Mouse (Mus musculus) midbrain, embryonic 14.5 days (tissue): ENCODE measurements around the gene Gria1. TPM values are rescaled to one million over a fixed set of nuclear protein-coding genes. Genes with fewer than 3 reads are reported as not detected.

Source experiments
- ATAC-seq: fragments of 200-750 bp; cut with Nextera tagmentation; 2 replicates; pipeline ENCODE4 v1.8.0; 2017; ENCODE audit warnings: moderate number of reproducible peaks, moderate library complexity; ENCODE audit not compliant: low FRiP score, low TSS enrichment
- DNase-seq: peaks from one replicate; pipeline ENCODE4 v3.0.0-alpha.2; 2015
- H3K27ac ChIP-seq: fragments of 300-500 bp; sonication (generic); replicated peaks from 2 replicates; pipeline ENCODE4 v1.5.1; 2014; ENCODE audit warnings: mild to moderate bottlenecking, low read depth, low read length, moderate library complexity
- H3K27me3 ChIP-seq: fragments of 300-500 bp; sonication (generic); 2 replicates; pipeline ENCODE4 v1.6.1; 2014; ENCODE audit warnings: low read length, control low read depth, mixed read lengths; ENCODE audit not compliant: control insufficient read depth, insufficient read depth
- H3K36me3 ChIP-seq: fragments of 300-500 bp; sonication (generic); 2 replicates; pipeline ENCODE4 v1.6.1; 2014; ENCODE audit warnings: low read length, control low read depth; ENCODE audit not compliant: control insufficient read depth, insufficient read depth
- H3K4me1 ChIP-seq: fragments of 300-500 bp; sonication (generic); 2 replicates; pipeline ENCODE4 v1.6.1; 2014; ENCODE audit warnings: mild to moderate bottlenecking, antibody characterized with exemption, low read length, control low read depth; ENCODE audit not compliant: control insufficient read depth, insufficient read depth
- H3K4me2 ChIP-seq: fragments of 300-500 bp; sonication (generic); 2 replicates; pipeline ENCODE4 v1.6.1; 2014; ENCODE audit warnings: mild to moderate bottlenecking, low read length, moderate library complexity
- H3K4me3 ChIP-seq: fragments of 300-500 bp; sonication (generic); replicated peaks from 2 replicates; pipeline ENCODE4 v1.5.1; 2014; ENCODE audit warnings: low read depth, low read length
- H3K9ac ChIP-seq: fragments of 300-500 bp; sonication (generic); replicated peaks from 2 replicates; pipeline ENCODE4 v1.6.1; 2014; ENCODE audit warnings: mild to moderate bottlenecking, low read length, moderate library complexity
- H3K9me3 ChIP-seq: fragments of 300-500 bp; sonication (generic); 2 replicates; pipeline ENCODE4 v1.6.1; 2016; ENCODE audit warnings: low read length, control low read depth, mixed read lengths; ENCODE audit not compliant: control insufficient read depth
- WGBS: fragments of 180-500 bp; shearing (Covaris S2); extraction: QIAGEN DNeasy Blood & Tissue Kit; methylation state at CpG from one replicate; pipeline ENCODE4 v1.1.7; 2014; 5-methylcytosine and 5-hydroxymethylcytosine counted together
- polyA plus RNA-seq: library from polyadenylated mRNA; unstranded; fragments of >200 nt; fragmentation: Nextera tagmentation; extraction: Ambion mirVana; gene quantifications from 2 replicates; pipeline ENCODE4 v1.2.1, GENCODE M21; 2014

The Gria1 gene
- polyA plus RNA-seq, 1 experiment from 2014 or later, result 31.9 TPM

DNA sequence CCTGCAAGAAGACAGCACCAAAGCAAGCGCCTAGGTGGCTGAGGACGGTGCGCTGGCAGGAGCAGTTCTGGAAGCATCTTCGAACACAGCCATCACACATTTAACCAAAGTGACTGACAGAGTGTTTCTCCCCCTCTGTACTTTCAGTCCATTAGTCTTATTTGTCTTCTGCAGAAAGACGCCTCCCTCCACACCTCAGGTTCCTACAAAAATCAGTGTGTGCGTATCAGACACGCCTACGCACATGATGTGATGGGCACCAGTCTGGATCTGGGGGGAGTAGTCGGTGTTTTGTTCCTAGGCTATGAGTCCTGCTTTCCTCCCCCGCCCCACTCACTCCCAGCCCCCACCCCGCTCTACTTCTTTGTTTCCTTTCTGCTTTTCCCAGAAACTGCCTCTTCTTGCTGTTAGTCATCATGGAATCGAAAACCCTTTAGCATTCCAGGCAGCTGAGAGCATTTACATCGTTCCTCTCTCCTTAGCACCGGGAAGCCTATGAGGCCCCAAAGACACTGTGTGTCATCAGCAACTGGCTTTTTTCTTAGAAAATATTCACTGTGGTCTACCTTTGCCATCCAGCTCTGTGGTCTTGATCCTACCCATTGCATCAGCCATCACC lies 129.1 kb downstream of the Gria1 start:
- no peak overlapping the region for H3K4me3 ChIP-seq
- H3K27me3 ChIP-seq, result no peaks in the 10 kb centered on the region
- 0 out of 2 replicates have a peak, but pooled peaks cover 6% of the 10 kb centered on the region for H3K4me1 ChIP-seq
- H3K9ac ChIP-seq, result no peak overlapping the region
- DNase-seq, result no peak
- 81% methylated on average over 14 of the region's 14 CpGs for WGBS
- ATAC-seq, result no peak
- H3K4me2 ChIP-seq, result no peak overlapping the region
- H3K27ac ChIP-seq, result peak overlapping the region; percentile 64
- no peaks in the 10 kb centered on the region for H3K36me3 ChIP-seq
- H3K9me3 ChIP-seq, result no peaks in the 10 kb centered on the region

DNA sequence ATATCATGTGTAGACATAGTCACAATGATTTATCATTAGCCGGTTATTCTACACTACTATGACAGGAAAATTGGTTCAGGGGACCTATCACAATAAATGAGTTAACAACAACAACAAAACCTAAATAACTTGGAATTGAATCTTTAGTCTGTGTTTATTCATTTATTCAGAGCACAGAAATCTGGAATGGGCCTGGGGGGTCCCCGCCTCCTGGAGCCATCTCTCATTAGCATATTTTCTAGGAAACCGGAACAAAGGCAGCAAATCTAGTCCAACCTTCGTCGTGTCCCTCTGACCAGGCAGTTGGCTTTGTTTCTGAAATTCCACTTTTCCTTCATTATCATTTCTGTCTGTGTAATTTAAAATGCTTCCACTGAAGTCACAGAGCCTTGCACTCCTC lies 132.5 kb downstream of the Gria1 start:
- H3K36me3 ChIP-seq, result no peaks in the 10 kb centered on the region
- H3K9ac ChIP-seq, result no peak overlapping the region
- ATAC-seq (no peak), DNase-seq (peak; percentile 13)
- no peak overlapping the region for H3K4me3 ChIP-seq
- no peaks in the 10 kb centered on the region for H3K27me3 ChIP-seq
- WGBS, result 50% methylated on average over 5 of the region's 5 CpGs
- 0 out of 2 replicates have a peak, but pooled peaks cover 10% of the 10 kb centered on the region for H3K4me1 ChIP-seq
- H3K9me3 ChIP-seq, result no peaks in the 10 kb centered on the region
- no peak overlapping the region for H3K4me2 ChIP-seq
- H3K27ac ChIP-seq, result no peak overlapping the region

DNA sequence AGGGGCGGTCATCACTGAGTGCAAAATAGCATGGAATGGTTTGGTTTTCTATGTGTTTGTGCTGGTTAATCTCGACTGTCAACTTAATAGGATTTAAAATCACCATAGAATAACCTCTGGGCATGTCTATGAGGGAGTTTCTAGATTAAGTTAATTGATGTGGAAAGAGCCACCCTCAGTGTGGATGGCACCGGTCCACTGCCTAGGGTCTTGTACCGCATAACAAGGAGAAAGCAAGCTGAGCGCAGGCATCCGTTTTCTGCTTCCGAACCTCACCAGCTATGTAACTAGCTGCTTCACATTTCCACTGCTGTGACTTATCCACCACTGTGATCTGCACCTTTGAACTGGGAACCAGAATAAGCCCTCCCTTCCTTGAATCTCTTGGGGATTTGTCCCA lies 134.0 kb downstream of the Gria1 start:
- Histone ChIP-seq H3K4me2 (no peak overlapping the region), H3K27ac (no peak overlapping the region), H3K4me3 (no peak overlapping the region), H3K9me3 (no peaks in the 10 kb centered on the region), H3K36me3 (no peaks in the 10 kb centered on the region), H3K9ac (no peak overlapping the region), H3K27me3 (no peaks in the 10 kb centered on the region), H3K4me1 (0 out of 2 replicates have a peak, but pooled peaks cover 9% of the 10 kb centered on the region)
- ATAC-seq (no peak), DNase-seq (peak; percentile 53)
- WGBS, result 32% methylated on average over 7 of the region's 7 CpGs

DNA sequence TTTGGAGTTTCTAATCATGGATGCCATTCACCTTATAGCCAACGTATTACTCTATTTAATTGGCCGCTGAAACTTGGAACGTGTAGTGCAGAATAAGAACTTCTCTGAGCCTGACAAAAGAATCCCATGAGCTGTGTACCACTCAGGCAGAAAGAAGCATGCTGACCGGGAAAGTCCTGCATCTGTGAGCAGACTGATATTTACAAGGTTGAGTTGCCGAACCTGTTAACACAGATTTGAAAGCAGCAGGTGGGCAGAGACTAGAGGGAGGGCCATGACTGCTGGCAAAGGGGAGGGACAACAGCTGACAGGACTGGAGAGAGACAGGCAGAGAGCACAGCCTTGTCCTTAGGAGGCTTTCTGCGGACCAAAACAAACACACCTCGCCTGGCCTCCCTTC lies 134.5 kb downstream of the Gria1 start:
- Histone ChIP-seq H3K27ac (no peak overlapping the region), H3K27me3 (no peaks in the 10 kb centered on the region), H3K4me1 (0 out of 2 replicates have a peak, but pooled peaks cover 6% of the 10 kb centered on the region), H3K9me3 (no peaks in the 10 kb centered on the region), H3K36me3 (no peaks in the 10 kb centered on the region), H3K9ac (no peak overlapping the region), H3K4me3 (no peak overlapping the region), H3K4me2 (no peak overlapping the region)
- ATAC-seq (no peak), DNase-seq (peak; percentile 4)
- WGBS, result 45% methylated on average over 7 of the region's 7 CpGs

DNA sequence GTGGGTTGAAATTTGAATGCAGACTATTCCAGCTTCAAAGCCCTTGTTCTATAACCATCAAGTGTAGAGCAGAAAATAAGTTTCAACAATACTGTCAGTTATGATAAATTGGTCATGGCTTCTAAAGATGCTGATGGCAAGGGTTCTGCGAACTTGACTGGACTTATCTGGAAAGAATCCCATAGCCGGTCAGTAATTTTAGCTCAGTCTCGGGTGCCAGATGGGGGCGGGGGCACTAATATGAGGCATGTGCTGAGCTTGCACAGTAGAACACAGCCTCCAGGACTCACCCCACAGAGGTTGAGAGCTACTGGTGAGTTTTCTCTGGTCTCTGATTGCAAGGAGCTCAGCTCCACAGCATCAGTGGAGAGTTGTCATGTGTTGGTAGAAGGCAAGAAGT lies 140.5 kb downstream of the Gria1 start:
- no peaks in the 10 kb centered on the region for H3K9me3 ChIP-seq
- no peaks in the 10 kb centered on the region for H3K27me3 ChIP-seq
- no peak for ATAC-seq
- 91% methylated on average over 4 of the region's 4 CpGs for WGBS
- H3K4me2 ChIP-seq, result no peak overlapping the region
- no peak overlapping the region for H3K27ac ChIP-seq
- peaks cover 16% of the 10 kb centered on the region; the same call in 1 of the 2 replicates for H3K4me1 ChIP-seq
- H3K4me3 ChIP-seq, result no peak overlapping the region
- DNase-seq, result no peak
- no peaks in the 10 kb centered on the region for H3K36me3 ChIP-seq
- H3K9ac ChIP-seq, result no peak overlapping the region

DNA sequence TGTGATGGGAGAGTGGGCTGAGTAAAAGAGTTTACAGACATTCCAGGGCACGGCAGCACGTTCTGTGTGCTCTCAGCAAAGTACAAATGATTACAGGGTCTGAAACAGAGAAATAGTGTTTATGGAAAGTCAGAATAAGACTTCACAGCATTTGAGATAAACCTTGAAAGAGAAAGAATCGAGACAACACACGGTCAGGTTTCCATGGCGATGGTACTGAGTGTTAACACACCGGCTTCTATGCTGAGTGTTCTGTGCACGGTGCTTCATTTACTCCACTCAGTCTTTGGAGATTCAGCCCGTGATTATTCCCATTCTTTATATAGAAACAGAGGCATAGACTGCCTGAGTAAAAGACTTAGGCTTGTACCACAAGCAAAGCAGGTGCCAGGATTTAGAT lies 143.8 kb downstream of the Gria1 start:
- H3K36me3 ChIP-seq, result no peaks in the 10 kb centered on the region
- no peak overlapping the region for H3K27ac ChIP-seq
- ATAC-seq (no peak), DNase-seq (peak; percentile 74)
- no peak overlapping the region for H3K4me3 ChIP-seq
- no peaks in the 10 kb centered on the region for H3K9me3 ChIP-seq
- no peak overlapping the region for H3K9ac ChIP-seq
- peaks cover 16% of the 10 kb centered on the region; the same call in 1 of the 2 replicates for H3K4me1 ChIP-seq
- H3K4me2 ChIP-seq, result no peak overlapping the region
- 29% methylated on average over 8 of the region's 8 CpGs for WGBS
- no peaks in the 10 kb centered on the region for H3K27me3 ChIP-seq

DNA sequence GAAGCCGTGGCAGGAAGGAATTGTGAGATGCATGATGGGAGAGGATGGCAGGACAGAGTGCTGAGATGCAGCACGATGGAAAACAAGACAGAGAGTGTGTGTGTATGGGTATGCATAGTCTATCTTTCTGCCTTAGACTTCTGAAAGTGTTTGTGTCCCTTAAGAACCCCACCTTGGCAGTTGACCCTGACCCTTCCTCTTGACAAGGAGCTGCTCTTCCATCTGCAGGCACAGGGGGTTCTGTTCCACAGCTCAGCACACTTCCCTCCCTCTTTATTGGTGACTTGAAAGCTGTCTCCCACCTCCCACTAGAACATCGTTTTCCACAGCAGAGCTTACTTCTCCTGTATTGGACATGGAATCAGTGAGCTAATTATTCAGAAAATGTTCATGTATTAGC lies 148.2 kb downstream of the Gria1 start:
- H3K4me1 ChIP-seq, result peaks cover 14% of the 10 kb centered on the region; the same call in 1 of the 2 replicates
- H3K4me3 ChIP-seq, result no peak overlapping the region
- no peak overlapping the region for H3K9ac ChIP-seq
- no peaks in the 10 kb centered on the region for H3K9me3 ChIP-seq
- ATAC-seq (no peak), DNase-seq (no peak)
- no peak overlapping the region for H3K4me2 ChIP-seq
- WGBS, result 71% methylated on average over 3 of the region's 3 CpGs
- no peaks in the 10 kb centered on the region for H3K36me3 ChIP-seq
- H3K27ac ChIP-seq, result no peak overlapping the region
- H3K27me3 ChIP-seq, result no peaks in the 10 kb centered on the region

DNA sequence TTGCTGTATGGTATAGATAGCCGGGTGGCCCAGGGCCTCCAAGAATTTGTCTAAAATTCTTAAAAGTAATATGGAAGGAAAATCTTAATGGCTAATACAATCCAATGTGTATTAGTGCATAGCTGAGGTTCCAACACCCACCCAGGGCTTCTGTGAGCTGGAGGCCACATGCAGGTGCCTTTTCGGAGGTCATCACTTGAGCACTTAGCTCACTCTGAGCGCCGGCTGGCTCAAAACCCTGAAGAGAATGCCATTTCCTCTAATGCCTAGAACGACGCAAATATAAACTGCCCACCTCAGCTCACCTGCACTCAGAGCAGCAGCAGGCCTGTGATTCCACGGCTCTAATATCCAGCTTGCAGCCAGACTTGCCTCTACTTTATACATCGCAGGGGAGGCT lies 148.9 kb downstream of the Gria1 start:
- no peaks in the 10 kb centered on the region for H3K36me3 ChIP-seq
- no peak overlapping the region for H3K9ac ChIP-seq
- no peaks in the 10 kb centered on the region for H3K27me3 ChIP-seq
- DNase-seq (no peak), ATAC-seq (no peak)
- no peak overlapping the region for H3K4me2 ChIP-seq
- no peak overlapping the region for H3K27ac ChIP-seq
- WGBS, result 97% methylated on average over 8 of the region's 8 CpGs
- H3K9me3 ChIP-seq, result no peaks in the 10 kb centered on the region
- peaks cover 8% of the 10 kb centered on the region; the same call in 1 of the 2 replicates for H3K4me1 ChIP-seq
- H3K4me3 ChIP-seq, result no peak overlapping the region

DNA sequence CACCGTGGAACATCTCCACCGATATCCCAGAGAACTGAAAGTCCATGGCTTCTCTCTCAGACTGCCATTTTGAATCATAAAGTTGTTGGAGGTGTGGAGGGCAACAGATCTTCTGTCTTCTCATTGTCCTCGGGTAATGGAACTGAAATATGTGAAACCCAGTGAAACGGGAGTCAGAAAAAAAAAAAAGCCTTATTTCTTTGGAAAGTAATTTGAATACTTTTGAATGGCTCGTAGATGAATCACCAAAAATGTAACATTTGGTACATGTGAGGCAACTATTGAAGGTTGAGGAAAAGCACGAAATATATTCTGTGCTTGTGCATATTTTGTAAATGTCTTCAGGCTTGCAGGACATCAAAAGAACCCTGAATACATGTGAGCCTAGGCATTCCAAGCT lies 151.7 kb downstream of the Gria1 start:
- no peaks in the 10 kb centered on the region for H3K4me1 ChIP-seq
- DNase-seq, result no peak
- no peak overlapping the region for H3K9ac ChIP-seq
- H3K4me2 ChIP-seq, result no peak overlapping the region
- no peaks in the 10 kb centered on the region for H3K36me3 ChIP-seq
- H3K27me3 ChIP-seq, result no peaks in the 10 kb centered on the region
- no peak overlapping the region for H3K4me3 ChIP-seq
- no peak for ATAC-seq
- H3K9me3 ChIP-seq, result no peaks in the 10 kb centered on the region
- WGBS, result 90% methylated on average over 6 of the region's 6 CpGs
- no peak overlapping the region for H3K27ac ChIP-seq
